Mouse (Mus musculus) cortical plate, adult 2 months (tissue): Measurements from ENCODE around the gene Clcf1.

Experiments
- CTCF ChIP-seq: fragments of 200-500 bp; IDR thresholded peaks from 2 replicates; pipeline ENCODE4 v1.5.1; 2011; ENCODE audit warnings: mild to moderate bottlenecking, control low read depth, low read length; ENCODE audit not compliant: insufficient read depth; ENCODE audit errors: extremely low read depth
- POLR2A ChIP-seq: fragments of 200-500 bp; IDR thresholded peaks from 2 replicates; pipeline ENCODE4 v1.6.1; 2011; ENCODE audit warnings: mild to moderate bottlenecking, low read length, control low read depth; ENCODE audit not compliant: insufficient read depth; ENCODE audit errors: extremely low read depth

- TF ChIP-seq POLR2A (no peak), CTCF (no peak)
Observed at GRCm38 (mm10) chr19:4226779-4227178, 12.7 kb downstream of the Clcf1 start.
